Mouse (Mus musculus) midbrain, embryonic 13.5 days (tissue): ENCODE results near the gene Arhgap44. TPM values are rescaled to one million over a fixed set of nuclear protein-coding genes. Genes with fewer than 3 reads are reported as not detected.

Source experiments
- ATAC-seq: fragments of 200-750 bp; cut with Nextera tagmentation; 2 replicates; pipeline ENCODE4 v1.8.0; 2017; ENCODE audit warnings: mild to moderate bottlenecking, moderate TSS enrichment, moderate library complexity
- H3K27ac ChIP-seq: fragments of 300-500 bp; sonication (generic); 2 replicates; pipeline ENCODE4 v1.5.1; 2015; ENCODE audit warnings: inconsistent platforms, mild to moderate bottlenecking, moderate library complexity
- H3K27me3 ChIP-seq: fragments of 300-500 bp; sonication (generic); 2 replicates; pipeline ENCODE4 v1.6.1; 2015; ENCODE audit warnings: mild to moderate bottlenecking, inconsistent platforms
- H3K36me3 ChIP-seq: fragments of 300-500 bp; sonication (generic); 2 replicates; pipeline ENCODE4 v1.6.1; 2015; ENCODE audit warnings: mild to moderate bottlenecking, inconsistent platforms
- H3K4me1 ChIP-seq: fragments of 300-500 bp; sonication (generic); replicated peaks from 2 replicates; pipeline ENCODE4 v1.6.1; 2015; ENCODE audit warnings: inconsistent platforms
- H3K4me2 ChIP-seq: fragments of 300-500 bp; sonication (generic); replicated peaks from 2 replicates; pipeline ENCODE4 v1.6.1; 2015; ENCODE audit warnings: moderate library complexity, mild to moderate bottlenecking, inconsistent platforms
- H3K4me3 ChIP-seq: fragments of 300-500 bp; sonication (generic); replicated peaks from 2 replicates; pipeline ENCODE4 v1.5.1; 2015; ENCODE audit warnings: mild to moderate bottlenecking, inconsistent platforms
- H3K9ac ChIP-seq: fragments of 300-500 bp; sonication (generic); replicated peaks from 2 replicates; pipeline ENCODE4 v1.6.1; 2015; ENCODE audit warnings: mild to moderate bottlenecking, inconsistent platforms
- H3K9me3 ChIP-seq: fragments of 300-500 bp; sonication (generic); 2 replicates; pipeline ENCODE4 v1.6.1; 2016; ENCODE audit warnings: mild to moderate bottlenecking, inconsistent platforms
- WGBS: fragments of 180-500 bp; shearing (Covaris S2); methylation state at CpG from one replicate; pipeline ENCODE4 v1.1.7; 2015; 5-methylcytosine and 5-hydroxymethylcytosine counted together
- polyA plus RNA-seq: library from polyadenylated mRNA; unstranded; fragments of >200 nt; fragmentation: Nextera tagmentation; extraction: Ambion mirVana; gene quantifications from 2 replicates; pipeline ENCODE4 v1.2.1, GENCODE M21; 2015

Arhgap44 gene
- polyA plus RNA-seq: 7.2 and 9.3 TPM in 2 replicates

DNA sequence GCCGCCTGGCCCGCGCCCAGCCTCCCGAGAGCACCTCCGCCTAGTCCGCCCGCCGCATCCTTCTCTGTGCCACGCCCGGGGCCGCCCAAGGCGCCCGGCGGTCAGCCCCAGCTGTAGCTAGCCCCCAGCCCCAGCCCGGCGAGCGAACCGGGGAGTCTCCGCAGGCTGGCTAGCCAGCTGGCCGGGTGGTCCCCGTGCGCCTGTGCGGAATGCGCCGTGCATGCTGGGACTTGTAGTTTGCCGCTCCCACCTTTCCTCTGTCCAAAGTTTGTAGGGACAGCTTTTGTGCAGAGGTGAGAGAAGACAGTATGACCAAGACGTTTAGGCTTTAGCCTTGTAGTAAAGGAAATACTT, at the start of gene Arhgap44:
Gene Arhgap44, minus strand, starts transcription at position 195 of the 354 bp plus-strand sequence.
- under 1% methylated on average over 27 of the region's 27 CpGs for WGBS
- H3K27ac ChIP-seq: peak within 1 kb of the TSS; percentile 77
- H3K9me3 ChIP-seq: no peaks in the 10 kb centered on the region
- peak within 1 kb of the TSS; percentile 88 for H3K9ac ChIP-seq
- H3K4me1 ChIP-seq: peaks cover 17% of the 10 kb centered on the region
- ATAC-seq: peak; percentile 97
- H3K27me3 ChIP-seq: peaks cover 9% of the 10 kb centered on the region; the same call in 1 of the 2 replicates
- H3K36me3 ChIP-seq: no peaks in the 10 kb centered on the region
- H3K4me3 ChIP-seq: peak within 1 kb of the TSS; percentile 84
- peak within 1 kb of the TSS; percentile 83 for H3K4me2 ChIP-seq

DNA sequence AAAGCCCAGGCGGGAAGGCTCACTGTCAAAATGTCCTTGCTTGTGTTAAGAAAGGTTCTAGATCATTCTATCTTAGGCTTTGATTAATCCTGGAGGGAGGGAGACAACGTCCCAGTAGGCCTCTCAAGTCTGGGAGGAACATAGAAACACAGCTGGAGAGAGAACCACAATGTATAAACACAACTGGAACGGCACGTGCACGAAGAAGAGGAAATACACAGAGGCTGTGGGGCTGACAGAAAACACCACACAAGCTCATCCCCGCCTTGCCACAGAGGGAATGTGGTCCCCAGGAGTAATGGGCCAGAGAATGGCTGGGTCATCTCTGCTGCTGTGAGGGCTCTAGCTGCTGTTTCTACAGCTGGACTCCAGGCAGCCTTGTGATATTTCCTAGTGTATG, 48.9 kb upstream of the Arhgap44 start:
- H3K9ac ChIP-seq: no peak overlapping the region
- no peaks in the 10 kb centered on the region for H3K27me3 ChIP-seq
- 0 out of 2 replicates have a peak, but pooled peaks cover 9% of the 10 kb centered on the region for H3K4me1 ChIP-seq
- no peak for ATAC-seq
- no peak overlapping the region for H3K27ac ChIP-seq
- H3K36me3 ChIP-seq: no peaks in the 10 kb centered on the region
- H3K4me3 ChIP-seq: no peak overlapping the region
- WGBS: 88% methylated on average over 6 of the region's 6 CpGs
- H3K4me2 ChIP-seq: no peak overlapping the region
- no peaks in the 10 kb centered on the region for H3K9me3 ChIP-seq

DNA sequence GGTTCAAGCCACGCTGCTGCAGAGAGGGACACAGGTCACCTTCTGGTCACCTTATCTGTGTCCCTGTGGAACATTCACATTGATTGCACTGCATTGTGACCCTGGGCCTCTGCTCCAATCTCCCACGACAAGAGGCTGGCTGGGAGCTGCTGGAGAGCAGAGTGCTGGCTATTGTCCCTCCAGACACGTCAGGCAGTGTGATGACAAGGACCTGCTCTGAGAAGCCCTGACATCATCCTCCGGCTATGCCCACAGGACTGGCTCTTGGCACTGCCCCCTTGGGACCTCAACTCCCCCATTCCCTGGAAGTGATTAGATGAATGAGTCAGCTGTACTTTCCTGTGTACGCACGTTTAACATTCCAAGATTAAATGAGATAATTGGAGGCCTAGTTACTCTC, 46.7 kb upstream of the Arhgap44 start:
- Histone ChIP-seq H3K4me3 (no peak overlapping the region), H3K27ac (no peak overlapping the region), H3K27me3 (no peaks in the 10 kb centered on the region), H3K36me3 (no peaks in the 10 kb centered on the region), H3K4me2 (no peak overlapping the region), H3K9ac (no peak overlapping the region), H3K4me1 (no peaks in the 10 kb centered on the region; the same call in 1 of the 2 replicates), H3K9me3 (no peaks in the 10 kb centered on the region)
- ATAC-seq: no peak
- WGBS: 66% methylated on average over 6 of the region's 6 CpGs

DNA sequence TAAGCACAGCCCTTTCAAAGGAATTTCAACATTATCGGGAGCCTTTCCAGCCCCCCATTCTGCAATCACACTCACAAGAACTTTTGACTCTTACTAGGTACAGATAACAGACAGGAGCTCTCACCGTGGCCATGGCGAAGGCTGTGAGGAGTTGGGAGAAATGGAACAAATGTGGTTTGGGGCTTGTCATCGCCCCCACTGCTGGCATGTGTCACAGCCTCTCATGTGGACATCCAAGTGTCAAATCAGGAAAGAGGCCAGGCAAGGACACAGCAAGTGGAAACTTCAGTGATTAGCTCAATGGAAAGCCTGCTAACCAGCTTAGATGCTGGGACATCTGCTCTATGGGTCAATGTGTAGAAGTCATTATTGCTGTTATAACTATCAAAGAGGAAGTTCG, 42.5 kb upstream of the Arhgap44 start:
- Histone ChIP-seq H3K9ac (no peak overlapping the region), H3K4me2 (no peak overlapping the region), H3K27ac (no peak overlapping the region), H3K27me3 (no peaks in the 10 kb centered on the region), H3K36me3 (no peaks in the 10 kb centered on the region), H3K9me3 (no peaks in the 10 kb centered on the region), H3K4me3 (no peak overlapping the region), H3K4me1 (peaks cover 5% of the 10 kb centered on the region; the same call in 1 of the 2 replicates)
- no peak for ATAC-seq
- 82% methylated on average over 5 of the region's 5 CpGs for WGBS

DNA sequence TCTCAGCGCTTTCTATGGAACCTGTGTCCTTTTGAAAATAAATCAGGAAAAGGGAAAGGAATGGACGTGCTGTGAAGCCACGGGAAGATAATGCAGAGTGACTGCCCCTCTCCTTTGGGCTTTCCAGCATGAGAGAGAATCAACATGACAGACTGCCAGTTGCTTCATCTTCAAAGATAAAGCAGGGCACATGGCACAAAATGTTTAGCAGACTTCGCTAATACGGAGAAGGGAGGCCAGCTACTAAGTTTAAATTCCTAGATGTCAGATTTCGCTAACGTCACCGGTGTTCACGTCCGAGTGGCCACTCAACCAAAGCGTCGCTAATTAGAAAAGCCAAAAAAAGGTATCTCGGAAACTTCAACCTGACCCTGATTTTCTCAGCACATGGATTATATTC, 41.9 kb upstream of the Arhgap44 start:
- H3K4me1 ChIP-seq: peaks cover 5% of the 10 kb centered on the region; the same call in 1 of the 2 replicates
- no peaks in the 10 kb centered on the region for H3K27me3 ChIP-seq
- WGBS: 57% methylated on average over 13 of the region's 13 CpGs
- no peak overlapping the region for H3K27ac ChIP-seq
- no peak for ATAC-seq
- no peaks in the 10 kb centered on the region for H3K9me3 ChIP-seq
- no peak overlapping the region for H3K4me2 ChIP-seq
- no peak overlapping the region for H3K9ac ChIP-seq
- H3K4me3 ChIP-seq: no peak overlapping the region
- H3K36me3 ChIP-seq: no peaks in the 10 kb centered on the region

DNA sequence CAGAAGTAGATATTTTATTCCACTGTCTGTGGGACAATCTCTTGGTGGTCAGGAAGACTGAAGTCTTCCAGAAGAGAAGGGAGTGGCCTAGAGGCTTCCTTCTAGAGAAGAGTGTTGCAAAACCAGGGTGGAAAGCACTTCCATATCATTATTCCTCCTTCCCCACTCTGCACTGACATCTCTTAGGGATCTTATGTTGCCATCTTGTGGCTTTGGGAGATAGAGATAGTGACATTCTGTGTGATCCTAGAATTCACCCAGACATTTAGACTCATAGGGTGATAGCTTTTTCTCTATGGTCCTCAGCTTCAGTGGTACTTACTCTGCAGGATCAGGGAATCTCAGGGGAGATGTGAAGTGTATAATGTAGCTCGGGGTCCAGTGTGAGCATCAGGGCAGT, 40.3 kb upstream of the Arhgap44 start:
- no peaks in the 10 kb centered on the region for H3K36me3 ChIP-seq
- H3K4me2 ChIP-seq: no peak overlapping the region
- H3K9ac ChIP-seq: no peak overlapping the region
- 91% methylated on average over 1 of the region's 1 CpGs for WGBS
- no peaks in the 10 kb centered on the region for H3K27me3 ChIP-seq
- H3K4me1 ChIP-seq: peaks cover 5% of the 10 kb centered on the region; the same call in 1 of the 2 replicates
- H3K9me3 ChIP-seq: no peaks in the 10 kb centered on the region
- H3K4me3 ChIP-seq: no peak overlapping the region
- ATAC-seq: no peak
- no peak overlapping the region for H3K27ac ChIP-seq

DNA sequence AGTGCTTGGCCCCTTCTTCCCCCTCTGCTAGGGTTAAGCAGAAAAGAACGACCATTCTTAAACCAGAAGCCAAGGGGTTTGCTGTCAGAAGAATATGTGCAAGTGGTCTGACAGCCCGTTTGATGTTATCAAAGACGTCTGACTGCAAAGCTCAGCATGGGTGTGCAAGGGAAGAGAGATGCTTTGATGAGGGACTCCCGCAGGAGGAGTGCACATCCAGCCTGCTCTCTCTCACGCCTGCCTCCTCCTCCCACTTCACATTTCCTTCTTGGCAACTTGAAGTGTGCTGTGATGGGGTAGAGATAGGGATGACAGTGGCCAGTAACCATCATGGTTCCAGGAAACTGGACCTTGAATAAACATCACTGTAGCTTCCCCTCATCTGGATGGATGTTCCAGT, 39.5 kb upstream of the Arhgap44 start:
- 28% methylated on average over 5 of the region's 5 CpGs for WGBS
- no peaks in the 10 kb centered on the region for H3K27me3 ChIP-seq
- H3K4me2 ChIP-seq: no peak overlapping the region
- no peaks in the 10 kb centered on the region for H3K36me3 ChIP-seq
- no peak overlapping the region for H3K9ac ChIP-seq
- no peak overlapping the region for H3K4me3 ChIP-seq
- 0 out of 2 replicates have a peak, but pooled peaks have one; percentile 50 for ATAC-seq
- peaks cover 5% of the 10 kb centered on the region; the same call in 1 of the 2 replicates for H3K4me1 ChIP-seq
- peak overlapping the region; percentile 41; the same call in 1 of the 2 replicates for H3K27ac ChIP-seq
- no peaks in the 10 kb centered on the region for H3K9me3 ChIP-seq

DNA sequence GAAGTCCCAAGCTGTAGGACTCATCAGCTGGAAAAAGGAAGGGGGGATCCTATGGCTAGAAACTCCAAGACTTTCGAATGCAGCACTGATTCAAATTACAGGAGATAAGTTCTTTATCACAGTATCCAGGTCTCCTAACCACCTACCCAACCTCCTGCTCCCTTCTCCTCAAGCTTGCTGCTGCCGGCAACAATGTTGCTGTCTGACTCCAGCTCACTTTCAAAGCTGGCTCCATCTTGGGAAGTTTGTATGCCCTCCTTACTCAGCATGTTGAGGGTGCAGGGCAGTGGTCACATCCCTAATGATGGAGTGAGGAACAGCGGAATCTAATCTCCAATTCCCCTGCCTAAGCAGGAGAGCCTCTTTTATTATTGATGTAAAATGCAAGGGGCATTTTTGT, 35.3 kb upstream of the Arhgap44 start:
- Histone ChIP-seq H3K27ac (no peak overlapping the region), H3K9ac (no peak overlapping the region), H3K9me3 (no peaks in the 10 kb centered on the region), H3K4me2 (no peak overlapping the region), H3K27me3 (no peaks in the 10 kb centered on the region), H3K4me1 (0 out of 2 replicates have a peak, but pooled peaks cover 5% of the 10 kb centered on the region), H3K36me3 (no peaks in the 10 kb centered on the region), H3K4me3 (no peak overlapping the region)
- WGBS: 88% methylated on average over 3 of the region's 3 CpGs
- no peak for ATAC-seq

DNA sequence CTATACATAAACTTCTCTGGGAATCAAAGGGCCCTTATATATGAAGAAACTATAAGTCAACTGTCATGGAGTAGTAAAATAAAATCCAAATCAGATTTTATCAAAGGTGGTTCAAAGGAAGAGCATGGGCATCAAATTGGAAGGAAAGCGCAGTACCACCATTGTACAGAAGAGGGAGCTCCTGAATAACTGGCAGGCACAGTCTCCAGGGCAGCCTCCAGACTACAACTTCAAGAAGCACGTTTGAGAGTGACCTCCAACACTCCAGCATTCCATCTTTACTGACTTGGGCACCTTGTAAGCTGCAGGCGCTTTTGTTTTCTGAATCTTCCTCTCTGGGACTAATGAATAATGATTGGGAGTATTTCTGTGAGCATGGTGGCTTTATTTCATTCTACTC, 34.5 kb upstream of the Arhgap44 start:
- Histone ChIP-seq H3K4me3 (no peak overlapping the region), H3K4me1 (0 out of 2 replicates have a peak, but pooled peaks cover 5% of the 10 kb centered on the region), H3K27me3 (no peaks in the 10 kb centered on the region), H3K9me3 (no peaks in the 10 kb centered on the region), H3K4me2 (no peak overlapping the region), H3K9ac (no peak overlapping the region), H3K36me3 (no peaks in the 10 kb centered on the region), H3K27ac (no peak overlapping the region)
- WGBS: 0% methylated on average over 3 of the region's 3 CpGs
- peak; percentile 74 for ATAC-seq

DNA sequence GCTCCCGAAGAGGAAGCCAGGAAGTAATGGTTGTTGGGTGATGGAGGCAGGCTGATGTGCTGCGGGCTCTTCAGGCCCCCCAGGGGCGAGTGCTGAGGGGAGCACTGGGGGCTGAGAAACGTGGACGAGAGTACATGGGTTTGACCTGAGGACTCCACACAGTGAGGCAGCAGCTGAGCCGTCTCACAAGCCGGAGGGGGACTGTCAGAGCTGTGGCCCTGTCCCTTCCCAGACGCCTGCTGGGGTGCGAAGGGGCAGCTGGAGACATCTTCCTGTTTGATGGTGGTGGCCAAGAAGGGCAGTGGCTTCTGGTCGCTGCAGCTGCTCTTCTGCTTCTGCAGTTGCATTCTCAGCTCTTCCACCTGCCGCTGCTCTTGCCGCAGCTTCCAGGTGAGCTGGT, 24.2 kb upstream of the Arhgap44 start:
- H3K9me3 ChIP-seq: no peaks in the 10 kb centered on the region

DNA sequence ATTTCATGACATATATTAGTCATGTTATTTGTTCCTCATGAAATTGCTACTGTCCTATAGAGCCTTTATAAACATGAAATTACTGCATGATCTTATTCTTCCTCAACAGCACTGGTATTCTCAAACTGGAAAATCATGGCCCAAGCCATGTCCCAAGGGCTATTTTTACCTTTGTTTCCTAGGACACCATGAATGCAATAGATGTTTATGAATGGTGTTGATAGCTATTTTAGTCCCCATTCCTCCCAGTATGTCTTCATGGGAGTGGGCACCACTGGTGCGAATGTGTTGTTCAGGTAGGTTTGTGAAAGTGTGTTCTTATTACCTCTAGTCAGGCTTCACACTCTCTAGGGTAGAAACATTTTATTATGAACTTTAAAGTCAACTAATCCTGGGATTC, 22.4 kb upstream of the Arhgap44 start:
- no peaks in the 10 kb centered on the region for H3K27me3 ChIP-seq
- no peaks in the 10 kb centered on the region for H3K9me3 ChIP-seq
- H3K36me3 ChIP-seq: no peaks in the 10 kb centered on the region
- ATAC-seq: no peak
- no peaks in the 10 kb centered on the region for H3K4me1 ChIP-seq
- no peak overlapping the region for H3K4me2 ChIP-seq
- H3K4me3 ChIP-seq: no peak overlapping the region
- no peak overlapping the region for H3K27ac ChIP-seq
- 100% methylated on average over 1 of the region's 1 CpGs for WGBS
- H3K9ac ChIP-seq: no peak overlapping the region

More for the DNA sequence above, 24.2 kb upstream of the Arhgap44 start:
- Histone ChIP-seq H3K27me3 (no peaks in the 10 kb centered on the region), H3K4me2 (no peak overlapping the region), H3K4me3 (no peak overlapping the region), H3K9ac (no peak overlapping the region), H3K4me1 (no peaks in the 10 kb centered on the region), H3K36me3 (no peaks in the 10 kb centered on the region), H3K27ac (no peak overlapping the region)
- 90% methylated on average over 12 of the region's 12 CpGs for WGBS
- ATAC-seq: no peak

DNA sequence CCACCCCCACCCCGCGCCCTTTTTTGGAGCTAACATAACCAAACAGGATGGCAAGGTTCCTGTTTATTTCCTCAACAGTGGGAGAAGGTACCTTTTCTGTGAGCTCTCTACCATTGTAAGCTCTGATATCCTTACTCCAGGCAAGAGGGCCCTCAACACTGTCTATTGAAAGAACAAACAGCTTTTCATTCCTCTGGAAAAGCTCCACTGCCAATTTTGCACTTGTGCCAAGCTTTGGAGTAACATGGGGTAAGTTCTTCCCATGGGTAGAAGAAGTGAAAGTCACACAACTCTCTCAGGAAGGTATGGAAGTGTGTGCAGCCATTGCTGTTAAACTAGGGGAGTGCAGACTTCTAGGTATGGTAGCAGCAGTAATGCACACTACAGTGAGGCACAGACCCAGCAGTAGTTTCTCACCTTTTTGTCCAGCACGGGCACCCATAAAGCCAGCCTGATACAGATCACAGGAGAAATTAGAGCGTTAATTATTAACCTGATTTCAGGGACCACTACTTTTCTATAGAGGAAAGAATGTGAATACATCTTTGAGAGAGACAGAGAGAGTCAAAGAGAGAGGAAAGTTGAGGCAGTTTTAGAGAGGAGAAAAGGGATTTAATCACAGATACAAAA, 7.5 kb upstream of the Arhgap44 start:
- H3K36me3 ChIP-seq: no peaks in the 10 kb centered on the region
- H3K9me3 ChIP-seq: no peaks in the 10 kb centered on the region
- H3K27ac ChIP-seq: no peak overlapping the region
- H3K9ac ChIP-seq: no peak overlapping the region
- WGBS: 86% methylated on average over 4 of the region's 4 CpGs
- ATAC-seq: no peak
- no peak overlapping the region for H3K4me2 ChIP-seq
- H3K4me1 ChIP-seq: no peaks in the 10 kb centered on the region
- H3K27me3 ChIP-seq: no peaks in the 10 kb centered on the region
- H3K4me3 ChIP-seq: no peak overlapping the region
